Mouse (Mus musculus) megakaryocyte-erythroid progenitor cell, adult 5 weeks (primary cell): ENCODE results near the gene Tmsb15b1. TPM values are rescaled to one million over a fixed set of nuclear protein-coding genes. Genes with fewer than 3 reads are reported as not detected.

Experiments used
- polyA plus RNA-seq: library from polyadenylated mRNA; stranded (reverse); fragments of >175 nt; gene quantifications from 2 replicates; pipeline ENCODE4 v1.2.3, GENCODE M21; 2012

Tmsb15b1 gene
- polyA plus RNA-seq = 0.19 TPM in 1 of 2 replicates, not detected in the other

GRCm38 (mm10) chrX:136976424-136977084, at the start of gene Tmsb15b1, which contains the start of gene Tmsb15l:
Gene Tmsb15b1 (minus strand): TSS chrX:136976874.
Gene Tmsb15l (minus strand): TSS chrX:136976869.

GRCm38 (mm10) chrX:136992978-136993547, 16.4 kb upstream of the Tmsb15b1 start, which contains the start of gene Zcchc18:
Gene Zcchc18 (plus strand): TSS chrX:136993155.

GRCm38 (mm10) chrX:136975397-136975796, 1.3 kb downstream of the Tmsb15b1 start, which contains the start of gene Tmsb15b2:
Gene Tmsb15b2 (minus strand): TSS chrX:136975497.

GRCm38 (mm10) chrX:136927031-136927430, 49.6 kb downstream of the Tmsb15b1 start, which contains the start of gene H2bfm:
Gene H2bfm (plus strand): TSS chrX:136927325.

Other genes starting within 250 kb of the Tmsb15b1 start
- 379 and 463 TPM in 2 replicates for gene Morf4l2, start 233.2 kb downstream of the Tmsb15b1 start, polyA plus RNA-seq
- not detected in 2 replicates for gene Glra4, start 196.7 kb downstream of the Tmsb15b1 start, polyA plus RNA-seq
- 0.19 and 0.30 TPM in 2 replicates for gene Plp1, start 154.2 kb downstream of the Tmsb15b1 start, polyA plus RNA-seq
- not detected in 2 replicates for gene Rab9b, start 108.1 kb downstream of the Tmsb15b1 start, polyA plus RNA-seq
- gene H2bfm, start 49.5 kb downstream of the Tmsb15b1 start, polyA plus RNA-seq = not detected in 2 replicates
- gene Tmsb15b2, start 1.4 kb downstream of the Tmsb15b1 start, polyA plus RNA-seq = not detected in 2 replicates
- not detected in 2 replicates for gene Tmsb15l, start within 50 bp of the Tmsb15b1 start, polyA plus RNA-seq
- 0.04 and 0.06 TPM in 2 replicates for gene Zcchc18, start 16.3 kb upstream of the Tmsb15b1 start, polyA plus RNA-seq
- gene Slc25a53, start 61.4 kb upstream of the Tmsb15b1 start, polyA plus RNA-seq = 0.58 and 1.9 TPM in 2 replicates
- gene Fam199x, start 72.7 kb upstream of the Tmsb15b1 start, polyA plus RNA-seq = 0.95 and 0.99 TPM in 2 replicates
- 0.04 and 0.41 TPM in 2 replicates for gene Esx1, start 145.2 kb upstream of the Tmsb15b1 start, polyA plus RNA-seq